Mouse (Mus musculus) liver, embryonic 16.5 days (tissue): Measurements from ENCODE around the gene Marcksl1. TPM values are rescaled to one million over a fixed set of nuclear protein-coding genes. Genes with fewer than 3 reads are reported as not detected.
"Not testable (repeated sequence)": the region's sequence is repeated elsewhere in the genome, so short reads cannot be mapped to it uniquely, and the experiment has no call there.

ENCODE experiments used
- ATAC-seq: fragments of 200-750 bp; cut with Nextera tagmentation; 2 replicates; pipeline ENCODE4 v1.8.0; 2017; ENCODE audit warnings: low read depth, mild to moderate bottlenecking, moderate number of reproducible peaks, moderate library complexity
- H3K27ac ChIP-seq: fragments of 300-500 bp; sonication (generic); 2 replicates; pipeline ENCODE4 v1.5.1; 2014; ENCODE audit warnings: mild to moderate bottlenecking, low read length
- H3K27me3 ChIP-seq: fragments of 300-500 bp; sonication (generic); 2 replicates; pipeline ENCODE4 v1.6.1; 2014; ENCODE audit warnings: low read depth, low read length, mixed read lengths; ENCODE audit not compliant: control insufficient read depth, insufficient read depth
- H3K36me3 ChIP-seq: fragments of 300-500 bp; sonication (generic); 2 replicates; pipeline ENCODE4 v1.6.1; 2014; ENCODE audit warnings: mild to moderate bottlenecking; ENCODE audit not compliant: control insufficient read depth, insufficient read depth
- H3K4me1 ChIP-seq: fragments of 300-500 bp; sonication (generic); 2 replicates; pipeline ENCODE4 v1.6.1; 2014; ENCODE audit warnings: low read depth, low read length, mixed read lengths; ENCODE audit not compliant: control insufficient read depth
- H3K4me2 ChIP-seq: fragments of 300-500 bp; sonication (generic); 2 replicates; pipeline ENCODE4 v1.6.1; 2014; ENCODE audit warnings: low read depth, low read length, mixed read lengths
- H3K4me3 ChIP-seq: fragments of 300-500 bp; sonication (generic); 2 replicates; pipeline ENCODE4 v1.5.1; 2014; ENCODE audit warnings: low read depth, mild to moderate bottlenecking, low read length
- H3K9ac ChIP-seq: fragments of 300-500 bp; sonication (generic); 2 replicates; pipeline ENCODE4 v1.6.1; 2014; ENCODE audit warnings: low read depth, low read length
- H3K9me3 ChIP-seq: fragments of 300-500 bp; sonication (generic); replicated peaks from 2 replicates; pipeline ENCODE4 v1.6.1; 2016; ENCODE audit warnings: low read length; ENCODE audit not compliant: control insufficient read depth
- WGBS: fragments of 180-500 bp; shearing (Covaris S2); extraction: QIAGEN DNeasy Blood & Tissue Kit; methylation state at CpG from one replicate; pipeline ENCODE4 v1.1.7; 2014; ENCODE audit not compliant: insufficient replicate concordance; 5-methylcytosine and 5-hydroxymethylcytosine counted together
- polyA plus RNA-seq: library from polyadenylated mRNA; unstranded; fragments of >200 nt; fragmentation: Nextera tagmentation; extraction: Ambion mirVana; gene quantifications from 2 replicates; pipeline ENCODE4 v1.2.1, GENCODE M21; 2015

Marcksl1 gene
- polyA plus RNA-seq, 1 experiment from 2014 or later, result 41.4 TPM

DNA sequence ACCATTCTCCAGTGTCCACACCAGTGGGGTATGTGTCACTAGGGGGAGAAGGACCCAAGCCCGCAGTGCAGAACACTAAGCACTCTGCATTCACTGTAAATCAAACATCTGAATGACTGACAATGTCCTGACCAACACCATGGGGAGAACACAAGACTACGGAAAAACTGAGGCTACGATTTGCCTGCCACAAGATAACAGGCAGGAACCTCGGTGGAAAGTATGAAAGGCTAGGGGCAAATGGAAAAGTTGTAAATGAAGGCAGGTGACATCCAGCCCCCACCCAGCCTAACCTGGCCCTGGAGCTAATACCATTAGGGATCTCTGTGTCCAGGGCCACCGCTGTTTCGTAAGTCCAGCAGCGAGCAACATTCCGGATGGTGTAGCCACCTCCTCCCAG is 5.1 kb downstream of the Marcksl1 start:
- H3K9ac ChIP-seq, result no peak overlapping the region
- no peak overlapping the region for H3K4me3 ChIP-seq
- no peak overlapping the region for H3K27ac ChIP-seq
- H3K9me3 ChIP-seq, result no peaks in the 10 kb centered on the region
- peaks cover 58% of the 10 kb centered on the region for H3K36me3 ChIP-seq
- WGBS, result 94% methylated on average over 8 of the region's 8 CpGs
- no peak for ATAC-seq
- H3K4me1 ChIP-seq, result peaks cover 11% of the 10 kb centered on the region
- H3K4me2 ChIP-seq, result no peak overlapping the region
- H3K27me3 ChIP-seq, result peaks cover 5% of the 10 kb centered on the region

DNA sequence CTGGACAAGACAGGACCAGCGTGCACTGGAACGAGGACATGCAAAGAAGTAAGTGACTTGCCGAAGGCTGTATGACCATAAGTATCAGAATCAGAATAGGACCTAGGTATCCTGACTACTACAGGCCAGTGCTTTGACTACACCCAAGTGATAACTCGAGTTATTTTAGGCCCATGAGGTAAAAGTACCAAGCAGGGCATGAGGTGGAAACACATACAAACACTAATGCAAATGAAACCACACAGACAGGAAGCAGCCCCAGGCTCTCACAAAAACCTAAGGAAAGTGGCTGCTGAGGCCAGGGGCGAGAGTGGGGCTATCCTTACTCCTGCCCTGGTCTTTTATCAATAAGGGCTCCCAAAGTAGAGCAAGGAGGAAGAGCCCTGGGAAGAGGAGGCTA is 12.0 kb downstream of the Marcksl1 start:
- 85% methylated on average over 5 of the region's 5 CpGs for WGBS
- H3K27me3 ChIP-seq, result no peaks in the 10 kb centered on the region
- H3K9ac ChIP-seq, result no peak overlapping the region

DNA sequence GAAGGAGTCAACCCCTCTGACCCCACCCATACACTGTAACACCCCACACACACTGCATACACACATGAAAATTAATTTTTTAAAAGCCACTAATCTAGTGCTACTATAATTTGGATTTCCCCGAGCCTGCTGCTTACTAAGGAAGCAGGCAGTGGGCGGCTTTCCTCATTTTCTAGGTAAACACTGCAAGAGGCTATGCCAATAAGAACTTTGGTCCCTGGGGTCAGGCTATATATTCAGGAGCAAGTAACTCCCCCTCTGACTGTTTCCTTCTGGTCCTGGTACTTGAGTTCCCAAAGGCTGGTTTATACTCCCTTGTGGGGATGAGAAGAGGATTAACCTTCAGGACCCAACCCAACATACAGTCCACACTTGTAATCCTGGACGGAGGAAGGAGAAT is 12.5 kb downstream of the Marcksl1 start:
- H3K4me1 ChIP-seq, result no peaks in the 10 kb centered on the region; the same call in 1 of the 2 replicates
- ATAC-seq, result no peak
- H3K27me3 ChIP-seq, result no peaks in the 10 kb centered on the region
- H3K9ac ChIP-seq, result no peak overlapping the region
- H3K9me3 ChIP-seq, result no peaks in the 10 kb centered on the region
- no peak overlapping the region for H3K27ac ChIP-seq
- H3K4me2 ChIP-seq, result no peak overlapping the region
- H3K36me3 ChIP-seq, result peaks cover 42% of the 10 kb centered on the region
- WGBS, result 73% methylated on average over 3 of the region's 3 CpGs
- H3K4me3 ChIP-seq, result no peak overlapping the region

More for the DNA sequence above, 12.0 kb downstream of the Marcksl1 start:
- Histone ChIP-seq H3K4me3 (no peak overlapping the region), H3K9me3 (no peaks in the 10 kb centered on the region), H3K4me1 (no peaks in the 10 kb centered on the region; the same call in 1 of the 2 replicates), H3K4me2 (no peak overlapping the region), H3K27ac (no peak overlapping the region), H3K36me3 (peaks cover 46% of the 10 kb centered on the region)
- ATAC-seq, result no peak

DNA sequence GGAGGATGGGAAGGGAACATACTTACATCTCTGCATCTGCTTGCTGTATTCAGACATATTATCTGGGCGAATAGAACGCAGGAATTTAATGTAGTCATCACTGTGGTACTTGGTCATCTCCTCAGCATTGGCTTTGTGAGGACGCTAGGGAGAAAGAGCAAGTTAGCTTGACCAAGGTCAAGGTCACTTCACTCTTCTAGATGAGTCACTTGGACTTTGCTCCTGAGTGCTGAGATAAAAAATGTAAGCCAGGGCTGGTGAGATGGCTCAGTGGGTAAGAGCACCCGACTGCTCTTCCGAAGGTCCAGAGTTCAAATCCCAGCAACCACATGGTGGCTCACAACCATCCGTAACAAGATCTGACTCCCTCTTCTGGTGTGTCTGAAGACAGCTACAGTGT is 15.5 kb downstream of the Marcksl1 start:
- H3K27me3 ChIP-seq, H3K9ac ChIP-seq, H3K4me3 ChIP-seq, H3K9me3 ChIP-seq, H3K4me2 ChIP-seq, H3K27ac ChIP-seq, ATAC-seq, H3K4me1 ChIP-seq: not testable (repeated sequence)
- 86% methylated on average over 5 of the region's 6 CpGs for WGBS
- H3K36me3 ChIP-seq, result peaks cover 28% of the 10 kb centered on the region

DNA sequence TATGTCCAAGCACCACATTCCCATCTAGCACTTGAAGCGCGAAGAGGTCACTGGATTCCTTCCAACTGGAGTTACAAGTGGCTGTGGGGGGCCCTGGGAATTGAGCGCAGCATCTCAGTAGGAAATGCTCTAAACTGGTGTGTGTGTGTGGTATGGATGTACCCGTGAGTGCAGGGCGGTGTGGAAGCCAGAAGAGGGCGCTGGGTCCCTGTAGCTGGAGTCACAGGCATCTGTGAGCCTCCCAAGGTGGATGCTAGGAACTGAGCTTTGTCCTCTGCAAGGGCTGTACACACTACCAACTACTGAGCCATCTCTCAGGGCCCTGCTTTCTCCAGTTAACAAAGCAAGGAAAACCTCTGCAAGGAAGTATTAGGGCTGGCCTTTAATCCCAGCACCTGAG is 26.6 kb downstream of the Marcksl1 start:
- Histone ChIP-seq H3K4me1 (peaks cover 17% of the 10 kb centered on the region), H3K4me2 (no peak overlapping the region), H3K9me3 (no peaks in the 10 kb centered on the region), H3K27me3 (no peaks in the 10 kb centered on the region), H3K36me3 (peaks cover 8% of the 10 kb centered on the region), H3K4me3 (no peak overlapping the region), H3K9ac (no peak overlapping the region), H3K27ac (no peak overlapping the region)
- 88% methylated on average over 6 of the region's 6 CpGs for WGBS
- no peak for ATAC-seq

DNA sequence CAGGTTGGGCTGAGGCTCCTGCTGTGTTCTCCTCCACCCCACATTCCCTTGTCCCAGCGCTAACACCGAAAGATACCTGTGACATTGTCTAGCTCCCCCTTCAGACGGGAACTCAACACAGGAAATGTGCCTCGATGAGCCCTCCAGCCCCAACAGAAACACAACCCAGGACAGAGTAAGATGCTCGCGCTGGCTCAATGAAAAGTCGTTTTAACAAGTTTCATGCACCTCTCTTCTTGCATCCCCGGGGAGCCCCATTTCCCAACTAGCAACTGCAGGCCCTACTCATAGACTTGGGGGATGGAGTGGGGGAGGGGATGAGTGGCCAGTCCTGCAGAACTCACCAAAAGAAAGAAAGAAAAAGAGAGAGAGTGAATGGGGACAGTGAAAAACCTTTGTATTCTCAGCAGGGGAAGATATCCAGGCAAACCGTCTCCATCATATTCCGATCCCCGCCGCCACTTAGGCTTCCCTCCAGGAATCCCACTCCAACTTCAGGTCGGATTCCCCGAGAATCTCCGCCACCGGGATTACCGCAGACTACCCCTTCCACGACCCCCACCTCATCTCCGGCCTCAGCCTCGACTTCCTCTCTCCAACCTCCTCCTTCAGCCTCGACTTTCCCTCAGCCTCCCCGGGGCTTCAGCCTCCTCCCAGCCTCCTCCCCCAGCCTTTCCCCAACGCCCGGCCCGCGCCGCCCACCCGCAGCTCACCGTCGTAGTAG is 28.6 kb downstream of the Marcksl1 start:
- whole genome bisulfite sequencing, result 0% methylated on average over 30 of the region's 30 CpGs
- no peaks in the 10 kb centered on the region for H3K27me3 ChIP-seq
- no peak for ATAC-seq
- H3K36me3 ChIP-seq, result peaks cover 4% of the 10 kb centered on the region
- no peaks in the 10 kb centered on the region for H3K9me3 ChIP-seq
- peak overlapping the region; percentile 86 for H3K4me2 ChIP-seq
- peak overlapping the region; percentile 98 for H3K9ac ChIP-seq
- peak overlapping the region; percentile 89 for H3K27ac ChIP-seq
- H3K4me3 ChIP-seq, result peak overlapping the region; percentile 98
- H3K4me1 ChIP-seq, result peaks cover 17% of the 10 kb centered on the region

DNA sequence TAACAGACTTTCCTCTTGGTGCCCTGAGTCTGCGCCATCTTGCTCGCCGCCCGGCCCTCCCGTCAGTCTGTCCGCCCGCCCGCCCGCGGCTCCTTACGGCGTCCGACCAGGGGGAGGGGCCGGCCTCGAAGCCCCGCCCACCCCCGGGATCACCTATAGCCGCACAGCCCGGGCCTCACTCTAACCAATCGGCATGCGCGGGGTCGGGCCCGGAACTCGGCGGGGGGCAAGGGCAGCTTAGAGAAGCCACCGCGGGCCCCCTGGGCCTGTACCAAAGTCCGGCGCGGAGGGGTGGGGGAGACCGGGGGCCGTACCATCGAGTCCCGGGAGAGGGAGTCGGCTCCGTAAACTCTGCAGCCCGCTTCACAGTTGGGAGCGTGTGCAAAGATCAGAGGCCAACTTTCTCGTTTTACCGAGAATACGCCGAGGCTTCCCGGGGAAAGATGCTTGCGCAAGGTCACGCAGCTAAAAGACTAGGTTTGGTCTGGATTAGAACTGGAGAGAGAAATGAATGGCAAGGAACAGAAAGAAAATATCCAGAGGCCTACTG is 29.3 kb downstream of the Marcksl1 start, which contains the start of gene Hdac1:
Gene Hdac1 (minus strand): TSS at position 122 of the 550 bp plus-strand sequence.
- ATAC-seq, result peak; percentile 99
- H3K4me3 ChIP-seq, result peak within 1 kb of the TSS; percentile 98
- no peaks in the 10 kb centered on the region for H3K9me3 ChIP-seq
- H3K4me1 ChIP-seq, result peaks cover 17% of the 10 kb centered on the region
- H3K9ac ChIP-seq, result peak within 1 kb of the TSS; percentile 98
- H3K36me3 ChIP-seq, result peaks cover 4% of the 10 kb centered on the region
- no peaks in the 10 kb centered on the region for H3K27me3 ChIP-seq
- H3K27ac ChIP-seq, result peak within 1 kb of the TSS; percentile 90
- 1% methylated on average over 41 of the region's 46 CpGs for WGBS
- H3K4me2 ChIP-seq, result peak within 1 kb of the TSS; percentile 86

DNA sequence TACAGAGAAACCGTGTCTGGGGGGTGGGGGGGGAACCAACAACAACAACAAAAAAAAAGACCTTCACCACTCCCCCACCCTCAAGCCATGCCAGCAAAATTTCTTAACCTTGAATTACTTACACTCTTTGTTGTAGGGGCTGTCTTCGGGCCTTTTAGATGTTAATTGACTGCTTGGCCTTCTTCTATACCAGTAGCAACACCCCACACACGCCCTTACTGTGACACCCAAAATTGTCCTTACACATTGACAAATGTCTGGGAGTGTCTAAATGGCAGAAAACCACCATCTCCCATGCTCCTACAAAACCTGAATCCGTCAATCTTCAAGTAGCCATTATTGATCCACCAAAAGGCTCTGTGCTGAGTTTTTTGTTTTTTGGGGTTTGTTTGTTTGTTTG is 30.7 kb downstream of the Marcksl1 start:
- Histone ChIP-seq H3K9ac (no peak overlapping the region), H3K27ac (no peak overlapping the region), H3K27me3 (no peaks in the 10 kb centered on the region), H3K4me1 (peaks cover 17% of the 10 kb centered on the region), H3K9me3 (no peaks in the 10 kb centered on the region), H3K36me3 (peaks cover 4% of the 10 kb centered on the region), H3K4me3 (no peak overlapping the region), H3K4me2 (no peak overlapping the region)
- 81% methylated on average over 4 of the region's 4 CpGs for WGBS
- no peak for ATAC-seq

DNA sequence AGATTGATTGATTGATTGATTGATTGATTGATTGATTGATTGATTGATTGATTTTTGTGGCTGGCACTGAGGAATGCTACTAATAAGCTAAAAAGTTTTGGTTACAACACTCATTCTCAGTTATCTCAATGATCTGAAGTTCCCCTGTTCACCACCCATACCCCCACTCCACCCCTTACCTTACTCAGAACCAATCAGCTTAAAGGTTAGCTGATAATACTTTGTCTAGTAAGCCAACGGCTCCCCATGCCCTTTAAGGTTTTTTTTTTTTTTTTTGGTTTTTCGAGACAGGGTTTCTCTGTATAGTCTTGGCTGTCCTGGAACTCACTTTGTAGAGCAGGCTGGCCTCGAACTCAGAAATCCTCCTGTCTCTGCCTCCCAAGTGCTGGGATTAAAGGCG is 34.2 kb downstream of the Marcksl1 start:
- not testable (repeated sequence) for H3K9me3 ChIP-seq, H3K36me3 ChIP-seq, H3K4me2 ChIP-seq, H3K27me3 ChIP-seq, H3K4me1 ChIP-seq, H3K9ac ChIP-seq, H3K27ac ChIP-seq, H3K4me3 ChIP-seq, ATAC-seq
- WGBS, result 51% methylated on average over 4 of the region's 4 CpGs
